Mouse (Mus musculus): ENCODE data around the gene Galnt13.
"Not testable (repeated sequence)": the region's sequence is repeated elsewhere in the genome, so short reads cannot be mapped to it uniquely, and the experiment has no call there.

Galnt13 gene

GRCm38 (mm10) chr2:54915088-54915670, 479.1 kb downstream of the Galnt13 start:
- no peak for DNase-seq (ENCODE audit: low spot score)

DNA sequence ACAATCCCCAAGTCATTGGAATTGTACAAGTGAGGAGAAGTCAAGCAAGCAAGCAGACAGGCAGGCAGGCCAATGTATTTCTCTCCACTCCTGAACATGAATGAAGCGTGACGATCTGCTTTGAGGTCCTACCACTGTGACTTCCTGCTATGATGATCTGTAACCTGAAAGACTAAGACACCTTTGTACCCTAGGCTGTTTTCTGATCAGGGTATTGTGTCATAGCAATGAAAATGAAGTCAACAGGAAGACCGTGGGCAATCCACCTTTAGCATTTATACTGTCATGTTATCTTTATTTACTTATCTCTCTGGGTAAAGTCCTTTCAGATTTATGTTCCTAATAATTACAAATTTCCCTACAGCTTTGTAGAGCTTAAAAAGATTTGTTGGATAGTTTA, 500.3 kb downstream of the Galnt13 start:
- no peak for DNase-seq (ENCODE audit: low spot score)

- DNase-seq (ENCODE audit: low spot score), result no peak
Observed at GRCm38 (mm10) chr2:54937306-54937705, 501.2 kb downstream of the Galnt13 start.

- no peak for DNase-seq (ENCODE audit: low spot score)
Observed at GRCm38 (mm10) chr2:54938075-54938474, 502.0 kb downstream of the Galnt13 start.

DNA sequence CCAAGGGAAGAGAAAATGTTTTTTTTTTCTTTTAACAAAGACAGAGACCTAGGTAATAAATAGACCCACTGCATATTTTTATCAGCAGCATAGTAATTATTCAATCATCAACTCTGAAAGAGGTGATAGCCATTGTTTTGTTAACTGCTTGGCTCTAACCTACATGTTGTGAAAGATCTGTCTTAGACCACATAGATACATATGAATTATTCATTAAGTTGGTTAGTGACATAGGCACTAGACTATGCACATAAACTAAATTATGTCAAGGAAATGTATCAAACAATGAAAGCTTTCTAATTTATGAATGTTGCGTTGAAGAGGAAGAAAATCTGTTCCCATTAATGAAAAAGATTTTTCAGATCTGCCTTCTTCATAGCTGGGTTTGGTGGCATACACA, 507.3 kb downstream of the Galnt13 start:
- DNase-seq (ENCODE audit: low spot score), result no peak

DNA sequence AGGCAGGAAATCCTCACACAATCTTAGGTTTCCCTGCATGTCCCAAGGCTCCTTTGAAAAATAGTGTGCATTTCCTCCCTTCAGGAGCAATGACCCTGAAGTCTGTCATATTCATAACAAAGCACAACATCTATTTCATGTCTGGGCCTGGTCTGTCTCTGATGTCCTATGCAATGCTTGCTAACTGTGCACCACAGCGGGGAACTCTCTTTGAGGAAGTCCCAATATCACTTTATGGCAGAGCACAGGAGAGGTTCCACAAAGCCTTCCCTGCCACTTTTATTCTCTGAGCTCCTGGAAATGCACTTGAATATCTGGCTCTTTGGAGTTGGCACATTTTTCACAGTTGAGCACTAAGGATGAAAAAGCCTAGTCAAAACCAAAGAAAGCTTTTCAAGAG, 547.7 kb downstream of the Galnt13 start:
- no peak for DNase-seq (ENCODE audit: low spot score)

DNA sequence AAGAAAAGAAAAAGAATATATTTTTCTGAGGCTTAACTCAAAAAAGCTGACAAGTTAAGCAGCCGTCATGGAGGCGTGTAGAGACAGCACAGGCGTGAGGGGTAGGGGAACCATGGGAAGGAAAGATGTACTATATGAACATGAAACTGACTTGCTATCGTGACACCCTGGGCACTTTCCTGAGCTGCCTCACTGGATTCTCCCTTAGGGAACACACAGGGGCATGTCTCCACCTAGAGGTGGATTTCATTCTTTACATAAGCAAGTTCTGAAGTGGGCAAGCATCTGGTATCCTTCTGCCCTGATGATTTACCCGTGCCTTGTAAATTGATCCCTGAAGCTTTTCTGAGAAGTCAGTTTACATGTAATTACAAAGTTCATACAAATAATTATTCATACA, 586.4 kb downstream of the Galnt13 start:
- DNase-seq (ENCODE audit: low spot score), result not testable (repeated sequence)

DNA sequence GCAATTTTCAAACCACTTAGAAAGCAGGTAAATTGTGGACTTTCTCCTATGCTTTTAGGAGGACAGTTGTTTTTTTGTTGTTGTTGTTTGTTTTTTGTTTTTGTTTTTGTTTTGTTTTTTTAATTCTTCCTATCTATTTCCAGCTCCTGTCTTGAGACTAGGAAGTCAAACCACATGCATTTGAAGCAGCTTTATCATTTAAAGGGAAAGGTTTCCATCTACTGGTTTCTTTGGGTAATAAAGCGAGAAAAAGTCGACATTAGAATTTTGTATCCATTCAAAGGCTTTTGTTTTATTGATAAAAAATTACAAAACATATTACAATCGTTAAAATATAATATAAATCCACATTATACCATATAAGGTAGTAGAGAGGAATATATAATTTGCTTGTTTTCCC, 598.5 kb downstream of the Galnt13 start:
- DNase-seq (ENCODE audit: low spot score), result no peak

DNA sequence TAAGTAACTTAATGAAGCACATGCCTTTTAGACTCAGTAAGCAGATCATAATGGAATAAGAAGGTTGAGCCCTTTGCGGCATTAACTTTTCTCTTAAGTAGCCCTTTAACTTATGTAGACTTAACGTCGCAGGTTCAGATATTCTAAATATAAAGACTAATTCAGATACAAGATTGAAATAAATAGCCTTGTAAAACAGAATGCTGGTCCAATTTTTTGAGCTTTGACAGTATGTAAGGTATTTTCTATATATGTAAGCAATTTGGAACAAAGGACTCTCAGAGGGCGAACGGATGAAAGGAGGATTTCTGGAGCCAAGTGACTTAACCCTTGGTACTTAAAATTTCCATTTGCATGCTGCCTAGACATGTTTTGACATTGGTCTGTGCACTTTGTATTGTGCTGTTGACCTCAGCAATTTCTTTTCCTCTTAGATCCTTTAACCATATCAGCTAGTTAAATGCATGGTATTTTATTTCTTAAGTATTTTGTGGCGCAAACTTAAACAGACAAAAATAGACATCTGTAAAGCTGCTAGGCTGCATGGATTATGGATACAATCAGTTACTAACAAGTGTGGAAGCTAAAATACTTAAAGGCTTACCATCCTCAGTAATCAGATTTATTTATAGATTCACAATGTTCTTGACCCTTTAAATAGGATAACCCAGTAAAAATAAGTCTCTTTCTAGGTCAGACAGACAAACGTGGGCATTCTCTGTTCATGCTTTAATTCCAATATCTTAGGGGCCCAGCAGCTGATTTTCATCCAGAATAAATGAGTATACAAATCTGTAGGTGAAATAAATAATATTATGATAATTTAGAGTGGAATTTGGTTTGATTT, 629.6 kb downstream of the Galnt13 start:
- DNase-seq (ENCODE audit: low spot score), result no peak

GRCm38 (mm10) chr2:55085580-55085979, 649.5 kb downstream of the Galnt13 start:
- no peak for DNase-seq (ENCODE audit: low spot score)

- DNase-seq (ENCODE audit: low spot score), result no peak
Observed at GRCm38 (mm10) chr2:55088034-55088433, 651.9 kb downstream of the Galnt13 start.

GRCm38 (mm10) chr2:55090332-55090731, 654.2 kb downstream of the Galnt13 start:
- DNase-seq (ENCODE audit: low spot score), result no peak

- no peak for DNase-seq (ENCODE audit: low spot score)
Observed at GRCm38 (mm10) chr2:55091495-55091894, 655.4 kb downstream of the Galnt13 start.

- DNase-seq (ENCODE audit: low spot score), result no peak
Observed at GRCm38 (mm10) chr2:55099100-55099499, 663.0 kb downstream of the Galnt13 start.

GRCm38 (mm10) chr2:55101279-55101678, 665.2 kb downstream of the Galnt13 start:
- no peak for DNase-seq (ENCODE audit: low spot score)

DNA sequence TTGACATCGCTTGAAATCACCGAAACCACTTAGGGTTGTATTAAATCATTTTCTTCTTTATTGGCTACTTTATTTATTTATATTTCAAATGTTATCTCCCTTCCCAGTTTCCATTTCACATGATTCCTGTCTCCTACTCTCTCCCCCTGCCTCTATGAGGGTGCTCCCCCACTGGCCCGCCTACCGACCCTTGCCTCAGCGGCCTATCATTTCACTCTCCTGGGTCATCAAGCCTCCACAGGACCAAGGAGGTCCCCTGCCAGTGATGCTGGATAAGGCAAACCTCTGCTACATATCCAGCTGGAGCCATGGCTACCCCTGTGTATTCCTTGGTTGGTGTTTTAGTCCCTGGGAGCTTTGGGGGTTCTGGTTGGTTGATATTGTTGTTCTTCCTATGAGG, 667.4 kb downstream of the Galnt13 start:
- DNase-seq (ENCODE audit: low spot score), result no peak

DNA sequence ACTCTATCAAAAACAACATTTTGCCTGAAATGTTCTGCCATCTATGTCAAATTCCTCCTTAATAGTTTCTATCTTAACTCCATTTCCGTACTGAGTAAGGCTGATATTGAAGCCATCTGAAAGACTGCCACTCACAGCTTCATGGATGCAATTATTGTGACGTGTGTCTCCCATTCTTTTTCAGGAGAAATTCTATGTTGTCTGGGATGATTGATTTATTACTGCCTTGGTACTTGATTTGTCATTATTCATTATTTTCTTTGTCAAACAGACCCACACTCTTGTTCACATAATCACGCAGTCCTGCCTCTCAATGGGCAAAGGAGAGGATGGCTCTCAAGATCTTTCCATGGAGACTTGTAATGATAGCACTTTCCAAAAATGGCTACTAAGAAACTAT, 671.7 kb downstream of the Galnt13 start:
- no peak for DNase-seq (ENCODE audit: low spot score)

DNA sequence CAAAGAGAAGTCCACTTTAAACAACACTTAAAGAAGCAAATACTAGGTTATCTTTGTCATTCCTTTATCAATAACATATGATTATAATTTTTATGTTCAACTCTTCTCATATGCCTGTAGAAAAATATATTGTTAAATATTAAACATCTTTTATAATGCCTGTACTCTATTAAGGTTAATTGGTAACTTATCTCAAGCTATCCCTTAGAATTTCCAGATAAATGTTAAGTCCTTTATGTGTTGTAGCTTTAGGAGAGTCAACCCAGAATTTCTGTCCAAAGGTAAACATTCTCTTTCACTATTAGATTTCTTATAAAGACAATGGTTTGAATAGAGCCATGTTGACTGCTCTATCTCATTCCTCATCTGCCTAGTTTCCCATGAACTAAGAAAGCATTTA, 717.0 kb downstream of the Galnt13 start:
- DNase-seq (ENCODE audit: low spot score), result no peak

DNA sequence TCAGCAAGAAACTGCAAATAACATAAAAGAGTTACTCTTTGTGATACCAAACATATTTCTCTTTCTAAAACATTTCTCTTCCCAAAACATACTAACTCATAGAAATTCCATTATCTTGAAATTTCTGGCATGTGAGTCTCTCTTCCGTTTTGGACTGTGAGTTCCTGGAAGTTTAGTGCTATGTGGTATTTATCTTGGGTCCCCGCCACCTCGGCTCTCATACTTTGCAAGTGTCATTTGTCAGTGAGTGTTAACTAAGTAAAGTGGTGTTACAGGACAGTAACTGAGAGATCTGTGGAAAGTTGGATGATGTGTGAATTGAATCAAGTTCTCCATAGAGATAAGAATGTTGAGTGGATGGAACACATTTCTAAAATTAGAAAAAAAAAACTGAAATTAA, 728.7 kb downstream of the Galnt13 start:
- DNase-seq (ENCODE audit: low spot score), result no peak

Data from ovary, postnatal 10 days (tissue).